Comparison of ENCODE assay signal across 12 mouse cellular contexts in the genomic region with DNA sequence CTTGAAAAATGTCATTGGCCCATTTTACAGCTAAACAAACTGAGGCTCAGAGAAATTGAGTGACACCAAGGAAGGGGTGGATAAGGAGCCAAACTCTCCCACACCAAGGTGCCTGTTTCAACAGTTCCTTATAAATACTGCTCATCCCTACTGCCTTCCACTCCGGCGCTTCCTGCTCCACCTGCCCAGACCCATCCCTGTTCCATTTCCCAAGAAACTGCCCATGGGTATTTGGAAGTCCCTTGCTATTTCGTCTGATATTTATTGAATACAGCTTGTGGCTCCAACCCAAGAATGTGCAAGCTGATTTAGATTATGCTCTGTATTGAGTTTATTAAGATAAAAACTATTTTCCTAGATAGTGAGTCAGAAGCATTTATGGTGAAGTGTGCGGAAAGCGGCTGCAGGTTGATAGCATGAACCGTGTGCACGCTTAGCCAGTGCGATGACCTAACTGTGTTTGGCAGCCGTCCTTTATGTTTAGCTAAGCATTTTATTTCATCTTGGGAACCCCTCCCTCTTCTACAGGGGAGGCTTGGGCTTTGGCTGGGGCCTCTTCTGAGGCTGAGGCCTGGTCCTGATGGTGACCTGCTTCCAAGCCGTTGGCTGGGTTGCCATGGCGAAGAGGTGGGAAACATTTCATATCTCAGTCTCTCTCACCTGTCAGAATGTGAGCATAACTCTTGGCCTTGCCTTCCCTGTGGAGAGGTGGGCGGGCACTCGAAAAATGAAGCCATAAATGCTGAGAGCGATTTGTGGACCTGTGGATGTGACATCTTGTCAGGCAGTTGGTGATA.
DNase-seq lines count a peak whose midpoint lies in the region; ATAC-seq and TF ChIP-seq lines count a peak whose summit lies in the region.
"Had no signal": no experiment of that assay in that cellular context is flagged by ENCODE, and none has a peak within 500 bp of the region (broad histone marks: within the 10 kb centered on the region; RNA-seq: fewer than 3 reads in every experiment).

No protein-coding gene starts in this region.

- TF ChIP-seq EP300 in heart, postnatal 0 days (IDR thresholded peaks at IDR 0.05; ENCODE audit: low read depth), result no peak
- no peak for TF ChIP-seq EP300 in stomach, postnatal 0 days (optimal IDR thresholded peaks at IDR 0.05)

- peak; percentile 21 for ATAC-seq in heart, postnatal 0 days (ENCODE audit: insufficient read depth, low read depth)
- peak; percentile 54; the same call in 1 of the 2 replicates for ATAC-seq in stomach, postnatal 0 days (ENCODE audit: low FRiP score, low TSS enrichment)
- no peak for ATAC-seq in monocyte, adult 5-6 weeks (replicated peaks; ENCODE audit: insufficient number of reproducible peaks, low FRiP score, low TSS enrichment, poor library complexity, severe bottlenecking)
- ATAC-seq: hindbrain, postnatal 0 days had no signal

- no peak for TF ChIP-seq CTCF in heart, postnatal 0 days (IDR thresholded peaks at IDR 0.05; ENCODE audit: low read depth)
- no peak for TF ChIP-seq CTCF in stomach, postnatal 0 days (IDR thresholded peaks at IDR 0.05; ENCODE audit: low read depth)

- H3K36me3 ChIP-seq in heart, postnatal 0 days (replicated peaks; ENCODE audit: control insufficient read depth, insufficient read depth, low read length), result no peaks in the 10 kb centered on the region
- H3K36me3 ChIP-seq in limb, embryonic 10.5 days, result no peaks in the 10 kb centered on the region
- H3K36me3 ChIP-seq in stomach, postnatal 0 days (ENCODE audit: control insufficient read depth, insufficient read depth, low read length), result no peaks in the 10 kb centered on the region
- H3K36me3 ChIP-seq: liver, embryonic 13.5 days had no signal

- peaks cover 26% of the 10 kb centered on the region for H3K4me1 ChIP-seq in heart, postnatal 0 days (ENCODE audit: control insufficient read depth, insufficient read depth)
- H3K4me1 ChIP-seq in limb, embryonic 10.5 days, result peaks cover 12% of the 10 kb centered on the region; the same call in 1 of the 2 replicates
- peaks cover 3% of the 10 kb centered on the region; the same call in 1 of the 2 replicates for H3K4me1 ChIP-seq in stomach, postnatal 0 days (replicated peaks; ENCODE audit: control insufficient read depth, insufficient read depth)
- H3K4me1 ChIP-seq: liver, embryonic 13.5 days had no signal

- H3K27ac ChIP-seq in heart, postnatal 0 days (ENCODE audit: low read depth), result no peak overlapping the region
- H3K27ac ChIP-seq in limb, embryonic 10.5 days, result no peak overlapping the region
- no peak overlapping the region for H3K27ac ChIP-seq in stomach, postnatal 0 days (replicated peaks)
- H3K27ac ChIP-seq: hindbrain, postnatal 0 days; liver, embryonic 13.5 days had no signal

- no peak overlapping the region for H3K4me3 ChIP-seq in heart, postnatal 0 days (ENCODE audit: low read depth, low read length)
- H3K4me3 ChIP-seq in limb, embryonic 10.5 days, result no peak overlapping the region
- H3K4me3 ChIP-seq in stomach, postnatal 0 days (ENCODE audit: low read depth, low read length), result no peak overlapping the region
- H3K4me3 ChIP-seq: liver, embryonic 13.5 days had no signal

- H3K27me3 ChIP-seq in heart, postnatal 0 days (ENCODE audit: control insufficient read depth, insufficient read depth, low read length), result no peaks in the 10 kb centered on the region
- no peaks in the 10 kb centered on the region for H3K27me3 ChIP-seq in limb, embryonic 10.5 days (ENCODE audit: low read depth, poor library complexity, severe bottlenecking)
- no peaks in the 10 kb centered on the region for H3K27me3 ChIP-seq in stomach, postnatal 0 days (ENCODE audit: control insufficient read depth, insufficient read depth, low read length)
- H3K27me3 ChIP-seq: liver, embryonic 13.5 days had no signal

- H3K9ac ChIP-seq in heart, postnatal 0 days (replicated peaks; ENCODE audit: low read depth, low read length), result no peak overlapping the region
- H3K9ac ChIP-seq in stomach, postnatal 0 days (ENCODE audit: low read length), result no peak overlapping the region
- H3K9ac ChIP-seq: liver, embryonic 13.5 days had no signal

- H3K9me3 ChIP-seq in heart, postnatal 0 days (replicated peaks; ENCODE audit: control insufficient read depth, low read length), result no peaks in the 10 kb centered on the region
- no peaks in the 10 kb centered on the region for H3K9me3 ChIP-seq in limb, embryonic 10.5 days (replicated peaks)
- H3K9me3 ChIP-seq in stomach, postnatal 0 days (ENCODE audit: control insufficient read depth, low read length), result no peaks in the 10 kb centered on the region
- H3K9me3 ChIP-seq: liver, embryonic 13.5 days had no signal

- no peak overlapping the region for H3K4me2 ChIP-seq in heart, postnatal 0 days (ENCODE audit: low read depth, low read length)
- no peak overlapping the region for H3K4me2 ChIP-seq in stomach, postnatal 0 days (replicated peaks; ENCODE audit: low read depth)
- H3K4me2 ChIP-seq: heart, embryonic 11.5 days; liver, embryonic 13.5 days had no signal

- WGBS in heart, postnatal 0 days, result 50% methylated on average over 14 of the region's 14 CpGs
- 84% methylated on average over 14 of the region's 14 CpGs for WGBS in limb, embryonic 10.5 days
- WGBS in stomach, postnatal 0 days, result 47% methylated on average over 14 of the region's 14 CpGs

- peak; percentile 27 for DNase-seq in heart, postnatal 0 days (ENCODE audit: low spot score)
- DNase-seq in heart, adult 18-20 months, result no peak
- DNase-seq in urinary bladder, adult 18-20 months (ENCODE audit: low spot score in 2 of 2), result peak; percentile 9 to 19
- no peak for DNase-seq in urinary bladder, postnatal 4 days (ENCODE audit: low spot score in 2 of 2)
- DNase-seq in limb, embryonic 10.5 days (ENCODE audit: low spot score), result peak; percentile 51
- peak; percentile 25 for DNase-seq in stomach, postnatal 0 days (ENCODE audit: low spot score)
- DNase-seq: adrenal gland, adult 2 months; kidney, postnatal 25 days; liver, embryonic 13.5 days had no signal

Comparison
In these comparisons a context has a peak if more than half of its experiments do, and no peak if none do; other contexts are left out.
1. DNase-seq: peak in heart, postnatal 0 days (single experiment), urinary bladder, adult 18-20 months (2 of 2), limb, embryonic 10.5 days (single experiment) and stomach, postnatal 0 days (single experiment); none in heart, adult 18-20 months (0 of 2) and urinary bladder, postnatal 4 days (0 of 2).